Mouse (Mus musculus): ENCODE data around the gene Ahctf1. TPM values are rescaled to one million over a fixed set of nuclear protein-coding genes. Genes with fewer than 3 reads are reported as not detected.

The Ahctf1 gene
- polyA plus RNA-seq, 1 experiment: 131 TPM

- no peaks in the 10 kb centered on the region for H3K4me1 ChIP-seq (ENCODE audit: control insufficient read depth, insufficient read depth, low read length)
- H3K4me3 ChIP-seq (ENCODE audit: low read depth, low read length): no peak overlapping the region
- no peaks in the 10 kb centered on the region for H3K9me3 ChIP-seq (replicated peaks; ENCODE audit: control insufficient read depth, insufficient read depth, low read length, poor library complexity, severe bottlenecking)
- no peak overlapping the region for H3K9ac ChIP-seq (ENCODE audit: low read depth, poor library complexity, severe bottlenecking)
- TF ChIP-seq POLR2A (IDR thresholded peaks at IDR 0.05; ENCODE audit: insufficient read depth, low read length) (no peak), CTCF (IDR thresholded peaks at IDR 0.05; ENCODE audit: low read depth, low read length) (no peak), EP300 (IDR thresholded peaks at IDR 0.05; ENCODE audit: insufficient read depth, low read depth, low read length) (no peak)
- no peak overlapping the region for H3K27ac ChIP-seq (ENCODE audit: insufficient read depth, low read length)
- H3K27me3 ChIP-seq (ENCODE audit: control insufficient read depth, insufficient read depth, low read length, poor library complexity, severe bottlenecking): no peaks in the 10 kb centered on the region
- H3K36me3 ChIP-seq (ENCODE audit: control insufficient read depth, insufficient read depth, low read length, poor library complexity, severe bottlenecking): peaks cover 30% of the 10 kb centered on the region
Measured at GRCm38 (mm10) chr1:179743593-179744193, 59.8 kb downstream of the Ahctf1 start.

- TF ChIP-seq POLR2A (IDR thresholded peaks at IDR 0.05; ENCODE audit: insufficient read depth, low read length): no peak
- H3K4me1 ChIP-seq (ENCODE audit: control insufficient read depth, insufficient read depth, low read length): no peaks in the 10 kb centered on the region
- H3K36me3 ChIP-seq (ENCODE audit: control insufficient read depth, insufficient read depth, low read length, poor library complexity, severe bottlenecking): no peaks in the 10 kb centered on the region
- no peak overlapping the region for H3K27ac ChIP-seq (ENCODE audit: insufficient read depth, low read length)
- no peak overlapping the region for H3K9ac ChIP-seq (ENCODE audit: low read depth, poor library complexity, severe bottlenecking)
- no peaks in the 10 kb centered on the region for H3K27me3 ChIP-seq (ENCODE audit: control insufficient read depth, insufficient read depth, low read length, poor library complexity, severe bottlenecking)
- H3K9me3 ChIP-seq (replicated peaks; ENCODE audit: control insufficient read depth, insufficient read depth, low read length, poor library complexity, severe bottlenecking): no peaks in the 10 kb centered on the region
- H3K4me3 ChIP-seq (ENCODE audit: low read depth, low read length): no peak overlapping the region
Measured at GRCm38 (mm10) chr1:179736483-179736882, 67.0 kb downstream of the Ahctf1 start.

GRCm38 (mm10) chr1:179734500-179735474 is 68.7 kb downstream of the Ahctf1 start:
- no peaks in the 10 kb centered on the region for H3K36me3 ChIP-seq (ENCODE audit: control insufficient read depth, insufficient read depth, low read length, poor library complexity, severe bottlenecking)
- no peak for TF ChIP-seq EP300 (IDR thresholded peaks at IDR 0.05; ENCODE audit: insufficient read depth, low read depth, low read length)
- TF ChIP-seq CTCF (IDR thresholded peaks at IDR 0.05; ENCODE audit: low read depth, low read length): peak; percentile 89
- no peak for TF ChIP-seq POLR2A (IDR thresholded peaks at IDR 0.05; ENCODE audit: insufficient read depth, low read length)
- H3K27ac ChIP-seq (ENCODE audit: insufficient read depth, low read length): no peak overlapping the region
- no peaks in the 10 kb centered on the region for H3K27me3 ChIP-seq (ENCODE audit: control insufficient read depth, insufficient read depth, low read length, poor library complexity, severe bottlenecking)
- peak overlapping the region; percentile 53 for H3K4me3 ChIP-seq (ENCODE audit: low read depth, low read length)
- 0 out of 2 replicates have a peak overlapping the region, but pooled peaks have one; percentile 19 for H3K9ac ChIP-seq (ENCODE audit: low read depth, poor library complexity, severe bottlenecking)
- no peaks in the 10 kb centered on the region for H3K4me1 ChIP-seq (ENCODE audit: control insufficient read depth, insufficient read depth, low read length)
- no peaks in the 10 kb centered on the region for H3K9me3 ChIP-seq (replicated peaks; ENCODE audit: control insufficient read depth, insufficient read depth, low read length, poor library complexity, severe bottlenecking)

GRCm38 (mm10) chr1:179731391-179731790 is 72.1 kb downstream of the Ahctf1 start:
- TF ChIP-seq EP300 (IDR thresholded peaks at IDR 0.05; ENCODE audit: insufficient read depth, low read depth, low read length) (no peak), CTCF (IDR thresholded peaks at IDR 0.05; ENCODE audit: low read depth, low read length) (no peak), POLR2A (IDR thresholded peaks at IDR 0.05; ENCODE audit: insufficient read depth, low read length) (no peak)
- no peak overlapping the region for H3K27ac ChIP-seq (ENCODE audit: insufficient read depth, low read length)

GRCm38 (mm10) chr1:179728661-179729060 is 74.8 kb downstream of the Ahctf1 start:
- H3K9ac ChIP-seq (ENCODE audit: low read depth, poor library complexity, severe bottlenecking): no peak overlapping the region

More at GRCm38 (mm10) chr1:179731391-179731790, 72.1 kb downstream of the Ahctf1 start:
- Histone ChIP-seq H3K4me3 (ENCODE audit: low read depth, low read length) (no peak overlapping the region), H3K9ac (ENCODE audit: low read depth, poor library complexity, severe bottlenecking) (no peak overlapping the region), H3K27me3 (ENCODE audit: control insufficient read depth, insufficient read depth, low read length, poor library complexity, severe bottlenecking) (no peaks in the 10 kb centered on the region), H3K36me3 (ENCODE audit: control insufficient read depth, insufficient read depth, low read length, poor library complexity, severe bottlenecking) (no peaks in the 10 kb centered on the region), H3K9me3 (replicated peaks; ENCODE audit: control insufficient read depth, insufficient read depth, low read length, poor library complexity, severe bottlenecking) (no peaks in the 10 kb centered on the region), H3K4me1 (ENCODE audit: control insufficient read depth, insufficient read depth, low read length) (no peaks in the 10 kb centered on the region)

More at GRCm38 (mm10) chr1:179728661-179729060, 74.8 kb downstream of the Ahctf1 start:
- TF ChIP-seq EP300 (IDR thresholded peaks at IDR 0.05; ENCODE audit: insufficient read depth, low read depth, low read length) (no peak), POLR2A (IDR thresholded peaks at IDR 0.05; ENCODE audit: insufficient read depth, low read length) (no peak), CTCF (IDR thresholded peaks at IDR 0.05; ENCODE audit: low read depth, low read length) (peak; percentile 19)
- Histone ChIP-seq H3K27ac (ENCODE audit: insufficient read depth, low read length) (no peak overlapping the region), H3K36me3 (ENCODE audit: control insufficient read depth, insufficient read depth, low read length, poor library complexity, severe bottlenecking) (no peaks in the 10 kb centered on the region), H3K4me3 (ENCODE audit: low read depth, low read length) (no peak overlapping the region), H3K9me3 (replicated peaks; ENCODE audit: control insufficient read depth, insufficient read depth, low read length, poor library complexity, severe bottlenecking) (no peaks in the 10 kb centered on the region), H3K27me3 (ENCODE audit: control insufficient read depth, insufficient read depth, low read length, poor library complexity, severe bottlenecking) (no peaks in the 10 kb centered on the region), H3K4me1 (ENCODE audit: control insufficient read depth, insufficient read depth, low read length) (no peaks in the 10 kb centered on the region)

Measured in ES-Bruce4 (cell line).